Comparison of ENCODE assay signal across 8 mouse cellular contexts in the genomic region with DNA sequence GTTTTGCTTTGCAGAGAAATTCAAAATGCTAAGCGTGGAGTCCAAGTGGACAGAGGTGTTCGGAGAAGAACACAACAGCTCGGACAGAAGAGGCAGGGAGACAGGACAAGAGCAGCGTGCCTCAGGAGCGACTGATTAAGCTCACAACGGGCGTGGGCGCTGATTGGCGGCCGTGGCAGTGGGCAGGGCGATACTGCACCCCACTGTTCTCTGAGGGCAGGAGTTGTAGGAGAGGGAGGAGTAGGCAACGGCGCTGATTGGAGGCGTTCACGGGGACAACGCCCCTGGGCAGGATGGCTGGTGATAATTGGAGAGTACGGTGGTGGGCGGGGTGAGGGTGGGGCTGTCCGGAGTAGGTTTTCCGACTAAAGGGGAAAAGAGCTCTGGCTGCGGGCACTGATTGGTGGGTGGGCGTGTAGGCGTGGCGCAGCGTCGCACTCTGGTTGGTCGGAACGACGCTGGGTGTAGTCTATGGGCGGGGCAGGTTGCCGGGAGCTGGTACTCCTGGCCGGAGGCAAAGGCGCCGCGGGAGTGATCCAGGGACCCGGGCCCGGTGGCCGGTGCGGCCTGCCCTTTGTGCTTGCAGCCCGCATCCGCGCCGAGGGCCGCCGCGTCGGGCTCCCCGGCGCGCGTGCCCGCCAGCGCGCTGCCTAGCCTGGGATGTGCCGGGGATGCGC. TPM values are rescaled to one million over a fixed set of nuclear protein-coding genes. Genes with fewer than 3 reads are reported as not detected.
DNase-seq lines count a peak whose midpoint lies in the region; ATAC-seq lines count a peak whose summit lies in the region.

Gene Rps6ka2, plus strand, starts transcription at position 489 of the 677 bp plus-strand sequence.

- peaks cover 36% of the 10 kb centered on the region for H3K4me1 ChIP-seq in hindbrain, embryonic 12.5 days

- H3K9ac ChIP-seq in hindbrain, embryonic 12.5 days = peak within 1 kb of the TSS; percentile 83

- WGBS in hindbrain, embryonic 12.5 days = under 1% methylated on average over 52 of the region's 56 CpGs

- no peaks in the 10 kb centered on the region for H3K9me3 ChIP-seq in hindbrain, embryonic 12.5 days (replicated peaks)

- H3K4me3 ChIP-seq in hindbrain, embryonic 12.5 days = peak within 1 kb of the TSS; percentile 86

- no peaks in the 10 kb centered on the region for H3K27me3 ChIP-seq in hindbrain, embryonic 12.5 days

- H3K4me2 ChIP-seq in hindbrain, embryonic 12.5 days (replicated peaks) = peak within 1 kb of the TSS; percentile 82

- no peaks in the 10 kb centered on the region for H3K36me3 ChIP-seq in hindbrain, embryonic 12.5 days

- ATAC-seq in hindbrain, embryonic 12.5 days (ENCODE audit: low FRiP score) = peak; percentile 100

- peak within 1 kb of the TSS; percentile 94 for H3K27ac ChIP-seq in hindbrain, embryonic 12.5 days

- DNase-seq in NIH3T3 (ENCODE audit: low read depth) = peak; percentile 99
- peak; percentile 97 to 98 for DNase-seq in cerebellum, postnatal 10 days
- DNase-seq in frontal cortex, postnatal 10 days (ENCODE audit: low spot score in 2 of 2) = peak; percentile 93 to 96
- peak; percentile 93 to 97 for DNase-seq in layer of hippocampus, postnatal 14 days (ENCODE audit: low spot score in 2 of 2)
- DNase-seq in lung, postnatal 14 days = peak; percentile 96
- DNase-seq in retina, adult 2 months (ENCODE audit: low read depth, low spot score) = peak; percentile 93
- DNase-seq in thymus, postnatal 36 days = peak; percentile 95 to 97

RNA-seq across cellular contexts. Expression of gene Rps6ka2, which starts in this region (rescaled TPM):
- polyA plus RNA-seq in hindbrain, embryonic 12.5 days (2016; fragmentation: Nextera tagmentation; extraction: Ambion mirVana) = 34.3 and 35.2 TPM in 2 replicates
- total RNA-seq in layer of hippocampus, postnatal 14 days (2021) = 10 to 100 TPM; 29.2 to 30.0 TPM

Comparison
In these comparisons a context has a peak if more than half of its experiments do, and no peak if none do; other contexts are left out.
1. Peak in every context shown above with its lines: DNase-seq, ATAC-seq, H3K4me3 ChIP-seq and H3K27ac ChIP-seq.